Mouse (Mus musculus) gastrocnemius, postnatal 10 days (tissue): ENCODE results near the gene Hoxa6. TPM values are rescaled to one million over a fixed set of nuclear protein-coding genes. Genes with fewer than 3 reads are reported as not detected.

Experiments
- DNase-seq: peaks from one replicate; pipeline ENCODE4 v3.0.0; 2021; ENCODE audit warnings: mixed read lengths
- long read RNA-seq, 2 experiments: library from polyadenylated mRNA; stranded (forward); transcript quantifications; one replicate each; pipeline ENCODE4 v2.0.0; 2021
- total RNA-seq, 2 experiments: library from RNA; stranded (reverse); gene quantifications; 2 replicates each; pipeline ENCODE4 v1.2.3; 2021

Gene Hoxa6
- 1 to 10 TPM; 1.6 to 2.2 TPM for total RNA-seq
- long read RNA-seq, experiment 1: 0 reads
- long read RNA-seq, experiment 2: 0 reads

GRCm38 (mm10) chr6:52208072-52208867, at the start of gene Hoxa6:
TSS of gene Hoxa6 (minus strand) at chr6:52208722.
- DNase-seq: peak; percentile 66

GRCm38 (mm10) chr6:52256956-52257355, 48.4 kb upstream of the Hoxa6 start:
- DNase-seq: peak; percentile 85

- DNase-seq: peak; percentile 41
Observed at GRCm38 (mm10) chr6:52253511-52254500, 45.3 kb upstream of the Hoxa6 start.

GRCm38 (mm10) chr6:52252775-52253376, 44.4 kb upstream of the Hoxa6 start:
- DNase-seq: peak; percentile 32

- DNase-seq: no peak
Observed at GRCm38 (mm10) chr6:52252016-52252774, 43.7 kb upstream of the Hoxa6 start.

- no peak for DNase-seq
Observed at GRCm38 (mm10) chr6:52251177-52251879, 42.8 kb upstream of the Hoxa6 start.

GRCm38 (mm10) chr6:52249826-52250225, 41.3 kb upstream of the Hoxa6 start:
- no peak for DNase-seq

GRCm38 (mm10) chr6:52249415-52249738, 40.9 kb upstream of the Hoxa6 start:
- DNase-seq: no peak

GRCm38 (mm10) chr6:52248638-52249414, 40.3 kb upstream of the Hoxa6 start:
- no peak for DNase-seq

GRCm38 (mm10) chr6:52247766-52248637, 39.5 kb upstream of the Hoxa6 start:
- DNase-seq: no peak

GRCm38 (mm10) chr6:52246916-52247315, 38.4 kb upstream of the Hoxa6 start:
- no peak for DNase-seq

GRCm38 (mm10) chr6:52246403-52246803, 37.9 kb upstream of the Hoxa6 start:
- peak; percentile 33 for DNase-seq

GRCm38 (mm10) chr6:52245757-52246142, 37.2 kb upstream of the Hoxa6 start, which contains the start of gene Hoxa11:
TSS of gene Hoxa11 (minus strand) at chr6:52245810.
- peak; percentile 17 for DNase-seq

- no peak for DNase-seq
Observed at GRCm38 (mm10) chr6:52245040-52245756, 36.7 kb upstream of the Hoxa6 start.

GRCm38 (mm10) chr6:52244471-52245039, 36.0 kb upstream of the Hoxa6 start:
- DNase-seq: no peak

GRCm38 (mm10) chr6:52243681-52244121, 35.2 kb upstream of the Hoxa6 start:
- DNase-seq: peak; percentile 8

- peak; percentile 9 for DNase-seq
Observed at GRCm38 (mm10) chr6:52242801-52243332, 34.3 kb upstream of the Hoxa6 start.
